Mouse (Mus musculus): ENCODE data around the gene Arl15. TPM values are rescaled to one million over a fixed set of nuclear protein-coding genes. Genes with fewer than 3 reads are reported as not detected.

Arl15 gene
- polyA plus RNA-seq, 1 experiment from 2014 or later: 1.5 TPM

DNA sequence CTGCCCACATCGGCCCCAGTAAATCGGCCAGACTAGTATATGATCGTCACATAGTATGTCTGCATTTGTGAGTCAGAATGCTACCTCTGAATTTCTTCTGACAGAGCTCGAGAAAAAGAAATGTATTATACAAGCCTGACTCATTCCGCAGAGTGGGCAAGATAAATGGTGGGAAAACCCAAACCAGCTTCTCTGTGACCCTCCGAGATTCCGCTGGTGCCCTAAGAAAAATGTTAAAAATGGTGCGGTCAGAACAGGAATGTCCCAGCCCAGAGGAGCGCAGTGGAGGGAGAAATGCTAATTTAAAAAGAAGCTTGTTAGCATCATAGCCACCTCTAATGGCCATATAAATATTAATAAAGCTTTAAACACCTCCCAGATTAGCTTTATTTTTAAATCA lies 216.2 kb downstream of the Arl15 start:
- no peaks in the 10 kb centered on the region for H3K36me3 ChIP-seq (replicated peaks; ENCODE audit: insufficient read depth, low read length)
- H3K4me2 ChIP-seq (ENCODE audit: low read depth, low read length): no peak overlapping the region
- H3K9ac ChIP-seq (replicated peaks): no peak overlapping the region
- DNase-seq (no peak), ATAC-seq (no peak)
- H3K4me1 ChIP-seq (ENCODE audit: insufficient read depth): no peaks in the 10 kb centered on the region
- H3K4me3 ChIP-seq (ENCODE audit: low read depth, low read length): no peak overlapping the region
- no peak overlapping the region for H3K27ac ChIP-seq (ENCODE audit: low read depth)
- WGBS (ENCODE audit: insufficient replicate concordance): 89% methylated on average over 9 of the region's 9 CpGs
- TF ChIP-seq EP300 (IDR thresholded peaks at IDR 0.05; ENCODE audit: low read depth) (no peak), CTCF (IDR thresholded peaks at IDR 0.05; ENCODE audit: low read depth) (no peak)
- H3K27me3 ChIP-seq (ENCODE audit: insufficient read depth, low read length): no peaks in the 10 kb centered on the region
- H3K9me3 ChIP-seq (ENCODE audit: low read length): no peaks in the 10 kb centered on the region

DNA sequence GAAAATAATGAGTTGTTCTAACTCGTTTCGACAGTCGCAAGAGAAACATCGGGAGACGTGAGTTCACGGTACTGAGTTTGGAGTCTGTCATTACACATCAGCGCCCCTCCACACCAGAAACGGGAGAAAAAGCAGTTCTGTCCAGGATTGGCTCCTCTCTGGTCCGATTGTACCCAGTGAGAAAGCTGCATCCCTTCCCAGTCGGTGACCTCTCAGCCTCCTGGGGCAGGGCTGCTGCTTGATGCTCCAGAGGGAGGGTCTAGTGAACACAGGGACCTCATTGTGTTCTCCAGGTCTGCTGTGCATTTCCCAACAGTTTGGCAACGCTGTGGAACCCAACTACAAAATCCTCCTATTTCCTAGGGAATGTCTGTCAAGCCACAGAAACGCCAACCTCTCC lies 216.7 kb downstream of the Arl15 start:
- no peak overlapping the region for H3K4me2 ChIP-seq (ENCODE audit: low read depth, low read length)
- no peak overlapping the region for H3K9ac ChIP-seq (replicated peaks)
- no peaks in the 10 kb centered on the region for H3K9me3 ChIP-seq (ENCODE audit: low read length)
- no peak overlapping the region for H3K4me3 ChIP-seq (ENCODE audit: low read depth, low read length)
- TF ChIP-seq EP300 (IDR thresholded peaks at IDR 0.05; ENCODE audit: low read depth) (no peak), CTCF (IDR thresholded peaks at IDR 0.05; ENCODE audit: low read depth) (no peak)
- H3K36me3 ChIP-seq (replicated peaks; ENCODE audit: insufficient read depth, low read length): no peaks in the 10 kb centered on the region
- DNase-seq (no peak), ATAC-seq (no peak)
- WGBS (ENCODE audit: insufficient replicate concordance): 80% methylated on average over 12 of the region's 12 CpGs
- H3K4me1 ChIP-seq (ENCODE audit: insufficient read depth): no peaks in the 10 kb centered on the region
- no peaks in the 10 kb centered on the region for H3K27me3 ChIP-seq (ENCODE audit: insufficient read depth, low read length)
- H3K27ac ChIP-seq (ENCODE audit: low read depth): no peak overlapping the region

GRCm38 (mm10) chr13:114017928-114018327 lies 223.6 kb downstream of the Arl15 start:
- Histone ChIP-seq H3K27ac (ENCODE audit: low read depth) (no peak overlapping the region), H3K4me3 (ENCODE audit: low read depth, low read length) (no peak overlapping the region), H3K36me3 (replicated peaks; ENCODE audit: insufficient read depth, low read length) (no peaks in the 10 kb centered on the region), H3K4me2 (ENCODE audit: low read depth, low read length) (no peak overlapping the region), H3K9ac (replicated peaks) (no peak overlapping the region), H3K4me1 (ENCODE audit: insufficient read depth) (no peaks in the 10 kb centered on the region), H3K27me3 (ENCODE audit: insufficient read depth, low read length) (no peaks in the 10 kb centered on the region), H3K9me3 (ENCODE audit: low read length) (no peaks in the 10 kb centered on the region)
- no peak for DNase-seq
- WGBS (ENCODE audit: insufficient replicate concordance): 80% methylated on average over 8 of the region's 8 CpGs
- no peak for TF ChIP-seq CTCF (IDR thresholded peaks at IDR 0.05; ENCODE audit: low read depth)
- TF ChIP-seq EP300 (IDR thresholded peaks at IDR 0.05; ENCODE audit: low read depth): no peak
- ATAC-seq: no peak

GRCm38 (mm10) chr13:114023541-114023940 lies 229.2 kb downstream of the Arl15 start:
- H3K27me3 ChIP-seq (ENCODE audit: insufficient read depth, low read length): no peaks in the 10 kb centered on the region
- no peaks in the 10 kb centered on the region for H3K9me3 ChIP-seq (ENCODE audit: low read length)
- 91% methylated on average over 7 of the region's 7 CpGs for WGBS (ENCODE audit: insufficient replicate concordance)
- DNase-seq: no peak
- no peaks in the 10 kb centered on the region for H3K36me3 ChIP-seq (replicated peaks; ENCODE audit: insufficient read depth, low read length)
- no peak overlapping the region for H3K27ac ChIP-seq (ENCODE audit: low read depth)
- ATAC-seq: no peak
- no peaks in the 10 kb centered on the region for H3K4me1 ChIP-seq (ENCODE audit: insufficient read depth)
- H3K4me2 ChIP-seq (ENCODE audit: low read depth, low read length): no peak overlapping the region
- TF ChIP-seq CTCF (IDR thresholded peaks at IDR 0.05; ENCODE audit: low read depth) (no peak), EP300 (IDR thresholded peaks at IDR 0.05; ENCODE audit: low read depth) (no peak)
- H3K4me3 ChIP-seq (ENCODE audit: low read depth, low read length): no peak overlapping the region
- H3K9ac ChIP-seq (replicated peaks): no peak overlapping the region

DNA sequence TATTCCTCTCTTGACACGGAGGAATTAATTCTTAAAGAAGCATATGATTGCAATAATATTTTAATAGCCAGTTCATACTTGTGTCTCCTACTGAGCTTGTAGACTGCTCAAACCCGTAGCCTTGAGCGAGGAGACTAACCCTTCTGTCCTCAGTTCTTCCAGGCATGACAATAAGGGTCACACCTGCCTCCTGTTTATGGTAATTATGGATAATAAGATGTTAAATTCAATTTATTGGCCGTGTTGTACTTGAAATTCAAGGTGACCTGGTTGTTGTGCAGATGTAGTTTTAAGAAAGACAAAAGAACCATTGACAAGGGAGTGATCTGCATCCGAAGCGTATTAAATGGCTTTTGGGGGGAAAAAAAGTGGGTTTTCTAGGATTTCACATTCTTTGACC lies 232.0 kb downstream of the Arl15 start:
- Histone ChIP-seq H3K4me3 (ENCODE audit: low read depth, low read length) (no peak overlapping the region), H3K9ac (replicated peaks) (no peak overlapping the region), H3K4me2 (ENCODE audit: low read depth, low read length) (no peak overlapping the region), H3K4me1 (ENCODE audit: insufficient read depth) (no peaks in the 10 kb centered on the region), H3K36me3 (replicated peaks; ENCODE audit: insufficient read depth, low read length) (no peaks in the 10 kb centered on the region), H3K27me3 (ENCODE audit: insufficient read depth, low read length) (no peaks in the 10 kb centered on the region), H3K27ac (ENCODE audit: low read depth) (no peak overlapping the region), H3K9me3 (ENCODE audit: low read length) (no peaks in the 10 kb centered on the region)
- ATAC-seq: no peak
- DNase-seq: no peak
- TF ChIP-seq EP300 (IDR thresholded peaks at IDR 0.05; ENCODE audit: low read depth): no peak
- TF ChIP-seq CTCF (IDR thresholded peaks at IDR 0.05; ENCODE audit: low read depth): no peak
- WGBS (ENCODE audit: insufficient replicate concordance): 82% methylated on average over 6 of the region's 6 CpGs

GRCm38 (mm10) chr13:114026751-114027150 lies 232.4 kb downstream of the Arl15 start:
- ATAC-seq (no peak), DNase-seq (no peak)
- no peak overlapping the region for H3K4me2 ChIP-seq (ENCODE audit: low read depth, low read length)
- H3K27ac ChIP-seq (ENCODE audit: low read depth): no peak overlapping the region
- no peaks in the 10 kb centered on the region for H3K4me1 ChIP-seq (ENCODE audit: insufficient read depth)
- H3K36me3 ChIP-seq (replicated peaks; ENCODE audit: insufficient read depth, low read length): no peaks in the 10 kb centered on the region
- no peaks in the 10 kb centered on the region for H3K9me3 ChIP-seq (ENCODE audit: low read length)
- WGBS (ENCODE audit: insufficient replicate concordance): 87% methylated on average over 7 of the region's 7 CpGs
- no peak for TF ChIP-seq CTCF (IDR thresholded peaks at IDR 0.05; ENCODE audit: low read depth)
- no peak for TF ChIP-seq EP300 (IDR thresholded peaks at IDR 0.05; ENCODE audit: low read depth)
- no peaks in the 10 kb centered on the region for H3K27me3 ChIP-seq (ENCODE audit: insufficient read depth, low read length)
- H3K9ac ChIP-seq (replicated peaks): no peak overlapping the region
- no peak overlapping the region for H3K4me3 ChIP-seq (ENCODE audit: low read depth, low read length)

GRCm38 (mm10) chr13:114048071-114048470 lies 253.8 kb downstream of the Arl15 start:
- Histone ChIP-seq H3K27me3 (ENCODE audit: insufficient read depth, low read length) (no peaks in the 10 kb centered on the region), H3K4me2 (ENCODE audit: low read depth, low read length) (no peak overlapping the region), H3K9ac (replicated peaks) (no peak overlapping the region), H3K9me3 (ENCODE audit: low read length) (no peaks in the 10 kb centered on the region), H3K4me3 (ENCODE audit: low read depth, low read length) (no peak overlapping the region), H3K4me1 (ENCODE audit: insufficient read depth) (no peaks in the 10 kb centered on the region), H3K36me3 (replicated peaks; ENCODE audit: insufficient read depth, low read length) (no peaks in the 10 kb centered on the region), H3K27ac (ENCODE audit: low read depth) (no peak overlapping the region)
- WGBS (ENCODE audit: insufficient replicate concordance): 64% methylated on average over 10 of the region's 10 CpGs
- TF ChIP-seq EP300 (IDR thresholded peaks at IDR 0.05; ENCODE audit: low read depth) (no peak), CTCF (IDR thresholded peaks at IDR 0.05; ENCODE audit: low read depth) (no peak)
- DNase-seq (no peak), ATAC-seq (no peak)
